Mouse (Mus musculus) brown adipose tissue, adult 24 weeks (tissue): ENCODE results near the gene Atl3. TPM values are rescaled to one million over a fixed set of nuclear protein-coding genes. Genes with fewer than 3 reads are reported as not detected.

Experiments used
- H3K27ac ChIP-seq: fragments of 200-500 bp; replicated peaks from 2 replicates; pipeline ENCODE4 v1.5.1; 2012; ENCODE audit warnings: low read depth, mild to moderate bottlenecking, low read length
- H3K4me1 ChIP-seq: fragments of 200-500 bp; 2 replicates; pipeline ENCODE4 v1.6.1; 2012; ENCODE audit warnings: low read length, mixed read lengths; ENCODE audit not compliant: control insufficient read depth, insufficient read depth, insufficient read length
- H3K4me3 ChIP-seq: fragments of 200-500 bp; 2 replicates; pipeline ENCODE4 v1.5.1; 2012; ENCODE audit warnings: low read depth, mild to moderate bottlenecking, low read length, moderate library complexity; ENCODE audit not compliant: insufficient read depth
- polyA plus RNA-seq: library from polyadenylated mRNA; stranded (reverse); fragments of >200 nt; gene quantifications from 2 replicates; pipeline ENCODE4 v1.2.4, GENCODE M21; 2012; ENCODE audit not compliant: missing spikeins, insufficient read depth, insufficient read length

Atl3 gene
- polyA plus RNA-seq, 1 experiment, result 73.5 TPM

GRCm38 (mm10) chr19:7523781-7524180 lies 29.9 kb downstream of the Atl3 start:
- Histone ChIP-seq H3K4me3 (no peak overlapping the region), H3K27ac (no peak overlapping the region), H3K4me1 (no peaks in the 10 kb centered on the region; the same call in 1 of the 2 replicates)

- H3K4me3 ChIP-seq, result no peak overlapping the region
- no peaks in the 10 kb centered on the region; the same call in 1 of the 2 replicates for H3K4me1 ChIP-seq
- H3K27ac ChIP-seq, result no peak overlapping the region
Measured at GRCm38 (mm10) chr19:7524879-7525278, 31.0 kb downstream of the Atl3 start.

- no peaks in the 10 kb centered on the region for H3K4me1 ChIP-seq
- no peak overlapping the region for H3K4me3 ChIP-seq
- H3K27ac ChIP-seq, result no peak overlapping the region
Measured at GRCm38 (mm10) chr19:7528639-7529428, 35.0 kb downstream of the Atl3 start.

GRCm38 (mm10) chr19:7531906-7532305 lies 38.1 kb downstream of the Atl3 start:
- no peaks in the 10 kb centered on the region for H3K4me1 ChIP-seq
- H3K4me3 ChIP-seq, result no peak overlapping the region
- no peak overlapping the region for H3K27ac ChIP-seq

GRCm38 (mm10) chr19:7533891-7534290 lies 40.1 kb downstream of the Atl3 start:
- Histone ChIP-seq H3K27ac (no peak overlapping the region), H3K4me1 (no peaks in the 10 kb centered on the region), H3K4me3 (no peak overlapping the region)

- no peaks in the 10 kb centered on the region for H3K4me1 ChIP-seq
Measured at GRCm38 (mm10) chr19:7548924-7549323, 55.1 kb downstream of the Atl3 start.

GRCm38 (mm10) chr19:7551550-7552300 lies 57.9 kb downstream of the Atl3 start:
- H3K4me1 ChIP-seq, result no peaks in the 10 kb centered on the region
- peak overlapping the region; percentile 88 for H3K27ac ChIP-seq
- no peak overlapping the region for H3K4me3 ChIP-seq

More at GRCm38 (mm10) chr19:7548924-7549323, 55.1 kb downstream of the Atl3 start:
- Histone ChIP-seq H3K27ac (no peak overlapping the region), H3K4me3 (no peak overlapping the region)

- no peak overlapping the region for H3K4me3 ChIP-seq
- H3K27ac ChIP-seq, result peak overlapping the region; percentile 88
- no peaks in the 10 kb centered on the region for H3K4me1 ChIP-seq
Measured at GRCm38 (mm10) chr19:7552301-7552673, 58.4 kb downstream of the Atl3 start.

- H3K4me1 ChIP-seq, result no peaks in the 10 kb centered on the region
- no peak overlapping the region for H3K27ac ChIP-seq
- H3K4me3 ChIP-seq, result no peak overlapping the region
Measured at GRCm38 (mm10) chr19:7553441-7553840, 59.6 kb downstream of the Atl3 start.

GRCm38 (mm10) chr19:7554881-7555280 lies 61.0 kb downstream of the Atl3 start:
- no peak overlapping the region for H3K4me3 ChIP-seq
- H3K4me1 ChIP-seq, result no peaks in the 10 kb centered on the region; the same call in none of the 2 replicates
- H3K27ac ChIP-seq, result no peak overlapping the region

- no peak overlapping the region for H3K27ac ChIP-seq
- H3K4me1 ChIP-seq, result peaks cover 5% of the 10 kb centered on the region
Measured at GRCm38 (mm10) chr19:7556641-7557040, 62.8 kb downstream of the Atl3 start.

GRCm38 (mm10) chr19:7557328-7557822 lies 63.5 kb downstream of the Atl3 start, which contains the start of gene Pla2g16:
Gene Pla2g16 (plus strand): TSS chr19:7557459.
- Histone ChIP-seq H3K27ac (peak within 1 kb of the TSS; percentile 46), H3K4me3 (peak within 1 kb of the TSS; percentile 86), H3K4me1 (peaks cover 10% of the 10 kb centered on the region)

More at GRCm38 (mm10) chr19:7556641-7557040, 62.8 kb downstream of the Atl3 start:
- H3K4me3 ChIP-seq, result no peak overlapping the region

GRCm38 (mm10) chr19:7557844-7558243 lies 64.0 kb downstream of the Atl3 start:
- peak overlapping the region; percentile 46 for H3K27ac ChIP-seq
- peak overlapping the region; percentile 86 for H3K4me3 ChIP-seq
- H3K4me1 ChIP-seq, result peaks cover 12% of the 10 kb centered on the region

GRCm38 (mm10) chr19:7558675-7559074 lies 64.8 kb downstream of the Atl3 start:
- H3K4me1 ChIP-seq, result peaks cover 18% of the 10 kb centered on the region
- peak overlapping the region; percentile 86 for H3K4me3 ChIP-seq
- H3K27ac ChIP-seq, result peak overlapping the region; percentile 46

GRCm38 (mm10) chr19:7559986-7560385 lies 66.1 kb downstream of the Atl3 start:
- Histone ChIP-seq H3K4me3 (peak overlapping the region; percentile 86; the same call in 1 of the 2 replicates), H3K4me1 (peaks cover 18% of the 10 kb centered on the region), H3K27ac (peak overlapping the region; percentile 13; the same call in 1 of the 2 replicates)
